Mouse (Mus musculus) gastrocnemius, postnatal 10 days (tissue): ENCODE results near the gene Efcab9. TPM values are rescaled to one million over a fixed set of nuclear protein-coding genes. Genes with fewer than 3 reads are reported as not detected.

ENCODE experiments used
- DNase-seq: peaks from one replicate; pipeline ENCODE4 v3.0.0; 2021; ENCODE audit warnings: mixed read lengths
- total RNA-seq, 2 experiments: library from RNA; stranded (reverse); gene quantifications; 2 replicates each; pipeline ENCODE4 v1.2.3; 2021

Efcab9 gene
- total RNA-seq, 2 experiments from 2014 or later: 0.66 TPM; not detected in 1

- DNase-seq: no peak
These were observed 36.6 kb downstream of the Efcab9 start for GRCm38 (mm10) chr11:32495283-32495682.

- no peak for DNase-seq
These were observed 38.6 kb downstream of the Efcab9 start for GRCm38 (mm10) chr11:32493312-32493711.

- DNase-seq: no peak
These were observed 40.8 kb downstream of the Efcab9 start for GRCm38 (mm10) chr11:32491079-32491478.

GRCm38 (mm10) chr11:32488808-32489670 is 42.8 kb downstream of the Efcab9 start:
- no peak for DNase-seq

GRCm38 (mm10) chr11:32488344-32488743 is 43.5 kb downstream of the Efcab9 start:
- DNase-seq: no peak

- no peak for DNase-seq
These were observed 44.4 kb downstream of the Efcab9 start for GRCm38 (mm10) chr11:32487501-32487900.

- DNase-seq: no peak
These were observed 45.3 kb downstream of the Efcab9 start for GRCm38 (mm10) chr11:32486621-32487020.

- DNase-seq: no peak
These were observed 46.6 kb downstream of the Efcab9 start for GRCm38 (mm10) chr11:32485290-32485689.

GRCm38 (mm10) chr11:32481525-32481924 is 50.4 kb downstream of the Efcab9 start:
- DNase-seq: no peak

- no peak for DNase-seq
These were observed 56.2 kb downstream of the Efcab9 start for GRCm38 (mm10) chr11:32475487-32476236.

- no peak for DNase-seq
These were observed 57.2 kb downstream of the Efcab9 start for GRCm38 (mm10) chr11:32474725-32475124.

Other genes with a start within 250 kb of the Efcab9 start
- gene Hba-a1, start 248.6 kb downstream of the Efcab9 start, total RNA-seq: 1,000 to 10,000 TPM in 1 of 2 experiments, 100 to 1,000 TPM in 1; 968 to 1,389 TPM
- gene Hbq1b, start 245.1 kb downstream of the Efcab9 start, total RNA-seq: under 1 TPM in 1 of 2 experiments, not detected in 1; 0.79 TPM
- gene Hba-a2, start 235.6 kb downstream of the Efcab9 start, total RNA-seq: 1,000 to 10,000 TPM in 1 of 2 experiments, 100 to 1,000 TPM in 1; 662 to 1,092 TPM
- not detected for gene Hbq1a, start 232.0 kb downstream of the Efcab9 start, total RNA-seq
- gene Sh3pxd2b, start 184.3 kb downstream of the Efcab9 start, total RNA-seq: 10 to 100 TPM; 25.1 to 32.5 TPM
- 10 to 100 TPM; 30.2 to 34.5 TPM for gene Ubtd2, start 76.7 kb downstream of the Efcab9 start, total RNA-seq
- 1 to 10 TPM; 5.3 to 8.5 TPM for gene Stk10, start 1.2 kb upstream of the Efcab9 start, total RNA-seq
- 10 to 100 TPM; 51.7 to 56.8 TPM for gene Fbxw11, start 110.6 kb upstream of the Efcab9 start, total RNA-seq